Mouse (Mus musculus) heart, embryonic 11.5 days (tissue): ENCODE data around the gene Glrx3. TPM values are rescaled to one million over a fixed set of nuclear protein-coding genes. Genes with fewer than 3 reads are reported as not detected.

ENCODE experiments used
- ATAC-seq: fragments of 200-750 bp; cut with Nextera tagmentation; replicated peaks from 2 replicates; pipeline ENCODE4 v1.8.0; 2017; ENCODE audit warnings: moderate library complexity; ENCODE audit not compliant: insufficient number of reproducible peaks, low FRiP score, low TSS enrichment
- H3K27ac ChIP-seq: fragments of 300-500 bp; sonication (generic); 2 replicates; pipeline ENCODE4 v1.5.1; 2014; ENCODE audit warnings: mild to moderate bottlenecking, low read depth, low read length
- H3K27me3 ChIP-seq: fragments of 300-500 bp; sonication (generic); 2 replicates; pipeline ENCODE4 v1.6.1; 2014; ENCODE audit warnings: mild to moderate bottlenecking, low read length, mixed read lengths; ENCODE audit not compliant: control insufficient read depth, insufficient read depth
- H3K36me3 ChIP-seq: fragments of 300-500 bp; sonication (generic); 2 replicates; pipeline ENCODE4 v1.6.1; 2014; ENCODE audit warnings: mild to moderate bottlenecking, low read length, moderate library complexity, mixed read lengths; ENCODE audit not compliant: control insufficient read depth, insufficient read depth
- H3K4me1 ChIP-seq: fragments of 300-500 bp; sonication (generic); 2 replicates; pipeline ENCODE4 v1.6.1; 2014; ENCODE audit warnings: low read length; ENCODE audit not compliant: control insufficient read depth, insufficient read depth
- H3K4me2 ChIP-seq: fragments of 300-500 bp; sonication (generic); 2 replicates; pipeline ENCODE4 v1.6.1; 2014; ENCODE audit warnings: mild to moderate bottlenecking, moderate library complexity
- H3K4me3 ChIP-seq: fragments of 300-500 bp; sonication (generic); 2 replicates; pipeline ENCODE4 v1.5.1; 2014; ENCODE audit warnings: low read depth, low read length
- H3K9ac ChIP-seq: fragments of 300-500 bp; sonication (generic); 2 replicates; pipeline ENCODE4 v1.6.1; 2014; ENCODE audit warnings: mild to moderate bottlenecking, low read depth, low read length, moderate library complexity
- H3K9me3 ChIP-seq: fragments of 300-500 bp; sonication (generic); replicated peaks from 2 replicates; pipeline ENCODE4 v1.6.1; 2016; ENCODE audit warnings: low read length; ENCODE audit not compliant: control insufficient read depth
- WGBS: fragments of 180-500 bp; shearing (Covaris S2); extraction: QIAGEN DNeasy Blood & Tissue Kit; methylation state at CpG from one replicate; pipeline ENCODE4 v1.1.7; 2014; ENCODE audit not compliant: insufficient replicate concordance; 5-methylcytosine and 5-hydroxymethylcytosine counted together
- polyA plus RNA-seq: library from polyadenylated mRNA; unstranded; fragments of >200 nt; fragmentation: Nextera tagmentation; extraction: Ambion mirVana; gene quantifications from 2 replicates; pipeline ENCODE4 v1.2.1, GENCODE M21; 2014

Glrx3 gene
- polyA plus RNA-seq, 1 experiment from 2014 or later = 202 TPM

GRCm38 (mm10) chr7:137483987-137484386 lies 46.6 kb downstream of the Glrx3 start:
- WGBS = 81% methylated on average over 11 of the region's 11 CpGs

GRCm38 (mm10) chr7:137488391-137488790 lies 51.0 kb downstream of the Glrx3 start:
- no peaks in the 10 kb centered on the region for H3K4me1 ChIP-seq
- no peaks in the 10 kb centered on the region; the same call in 1 of the 2 replicates for H3K27me3 ChIP-seq
- WGBS = 63% methylated on average over 5 of the region's 5 CpGs
- no peak overlapping the region for H3K27ac ChIP-seq
- H3K36me3 ChIP-seq = no peaks in the 10 kb centered on the region
- H3K9ac ChIP-seq = no peak overlapping the region
- ATAC-seq = no peak
- no peaks in the 10 kb centered on the region for H3K9me3 ChIP-seq
- no peak overlapping the region for H3K4me3 ChIP-seq
- H3K4me2 ChIP-seq = no peak overlapping the region

More at GRCm38 (mm10) chr7:137483987-137484386, 46.6 kb downstream of the Glrx3 start:
- Histone ChIP-seq H3K4me2 (no peak overlapping the region), H3K36me3 (no peaks in the 10 kb centered on the region), H3K9ac (no peak overlapping the region), H3K27ac (no peak overlapping the region), H3K27me3 (peaks cover 2% of the 10 kb centered on the region), H3K9me3 (no peaks in the 10 kb centered on the region), H3K4me3 (no peak overlapping the region), H3K4me1 (no peaks in the 10 kb centered on the region)
- ATAC-seq = no peak

GRCm38 (mm10) chr7:137490711-137491110 lies 53.3 kb downstream of the Glrx3 start:
- Histone ChIP-seq H3K9me3 (no peaks in the 10 kb centered on the region), H3K4me2 (no peak overlapping the region), H3K9ac (no peak overlapping the region), H3K4me1 (no peaks in the 10 kb centered on the region), H3K4me3 (no peak overlapping the region), H3K27ac (no peak overlapping the region), H3K27me3 (no peaks in the 10 kb centered on the region; the same call in 1 of the 2 replicates), H3K36me3 (no peaks in the 10 kb centered on the region)
- ATAC-seq = no peak
- WGBS = 54% methylated on average over 4 of the region's 4 CpGs

- WGBS = 74% methylated on average over 8 of the region's 8 CpGs
- ATAC-seq = no peak
- no peaks in the 10 kb centered on the region; the same call in 1 of the 2 replicates for H3K27me3 ChIP-seq
- no peak overlapping the region for H3K27ac ChIP-seq
- H3K4me3 ChIP-seq = no peak overlapping the region
- no peak overlapping the region for H3K9ac ChIP-seq
- no peaks in the 10 kb centered on the region for H3K9me3 ChIP-seq
- H3K4me1 ChIP-seq = no peaks in the 10 kb centered on the region
- no peaks in the 10 kb centered on the region for H3K36me3 ChIP-seq
- no peak overlapping the region for H3K4me2 ChIP-seq
Measured at GRCm38 (mm10) chr7:137492307-137492973, 55.0 kb downstream of the Glrx3 start.

DNA sequence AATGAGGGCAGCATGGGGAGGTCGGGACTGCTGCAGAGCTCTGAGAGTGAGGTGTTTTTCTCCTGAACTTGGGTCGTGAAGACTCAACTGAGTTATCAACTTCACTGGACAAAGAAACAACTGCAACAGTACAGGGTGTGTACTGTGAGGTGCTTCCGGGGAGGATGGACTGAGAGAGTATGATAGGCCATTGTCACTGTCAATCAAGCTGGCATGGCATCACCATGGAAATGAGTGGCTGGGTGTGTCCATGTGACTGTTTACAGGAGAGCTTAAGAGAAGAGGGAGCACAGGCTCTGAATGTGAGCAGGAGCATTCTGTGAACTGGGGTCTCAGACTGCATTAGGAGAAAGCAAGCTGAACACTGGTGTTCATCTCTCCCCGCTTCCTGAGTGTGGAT lies 61.3 kb downstream of the Glrx3 start:
- Histone ChIP-seq H3K4me1 (no peaks in the 10 kb centered on the region), H3K27ac (no peak overlapping the region), H3K4me3 (no peak overlapping the region), H3K9me3 (no peaks in the 10 kb centered on the region), H3K4me2 (no peak overlapping the region), H3K36me3 (no peaks in the 10 kb centered on the region), H3K27me3 (no peaks in the 10 kb centered on the region), H3K9ac (no peak overlapping the region)
- ATAC-seq = no peak
- 77% methylated on average over 4 of the region's 4 CpGs for WGBS

GRCm38 (mm10) chr7:137517588-137517987 lies 80.2 kb downstream of the Glrx3 start:
- H3K27ac ChIP-seq = no peak overlapping the region

GRCm38 (mm10) chr7:137518028-137518576 lies 80.7 kb downstream of the Glrx3 start:
- Histone ChIP-seq H3K27me3 (no peaks in the 10 kb centered on the region), H3K27ac (no peak overlapping the region), H3K4me1 (no peaks in the 10 kb centered on the region), H3K4me2 (no peak overlapping the region), H3K36me3 (no peaks in the 10 kb centered on the region), H3K4me3 (no peak overlapping the region), H3K9ac (no peak overlapping the region), H3K9me3 (no peaks in the 10 kb centered on the region)
- no peak for ATAC-seq
- 53% methylated on average over 5 of the region's 5 CpGs for WGBS

More at GRCm38 (mm10) chr7:137517588-137517987, 80.2 kb downstream of the Glrx3 start:
- no peak overlapping the region for H3K4me2 ChIP-seq
- H3K36me3 ChIP-seq = no peaks in the 10 kb centered on the region
- no peaks in the 10 kb centered on the region for H3K4me1 ChIP-seq
- H3K9ac ChIP-seq = no peak overlapping the region
- no peaks in the 10 kb centered on the region for H3K9me3 ChIP-seq
- H3K27me3 ChIP-seq = no peaks in the 10 kb centered on the region
- H3K4me3 ChIP-seq = no peak overlapping the region
- ATAC-seq = no peak
